Mouse (Mus musculus) ovary, postnatal 14 days (tissue): Measurements from ENCODE around the gene Vmn1r130.
"Not testable (repeated sequence)": the region's sequence is repeated elsewhere in the genome, so short reads cannot be mapped to it uniquely, and the experiment has no call there.

ENCODE experiments used
- DNase-seq: peaks from one replicate; pipeline ENCODE4 v3.0.0; 2022; ENCODE audit warnings: low spot score

Gene Vmn1r130

GRCm38 (mm10) chr7:21511480-21511879, at the start of gene Vmn1r130:
Gene Vmn1r130, plus strand, starts transcription at chr7:21511780.
- DNase-seq, result not testable (repeated sequence)

DNA sequence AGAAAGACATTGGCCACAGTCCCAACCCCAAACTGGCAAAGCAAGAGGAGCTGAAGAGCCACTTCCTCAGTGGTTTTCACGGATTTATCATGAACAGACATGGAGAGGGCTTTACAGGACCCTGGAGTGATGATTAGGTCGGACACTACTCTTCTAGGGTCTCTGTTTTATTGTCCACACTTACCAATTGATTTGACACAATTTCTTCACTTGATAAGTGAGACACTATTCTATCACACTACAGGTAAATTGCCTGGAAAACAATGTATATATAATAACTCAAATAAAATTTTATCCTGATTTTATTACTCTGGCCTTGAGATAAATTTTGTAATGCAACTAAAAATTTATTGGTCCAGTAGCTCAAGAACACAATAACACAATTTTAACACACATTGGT, 34.4 kb downstream of the Vmn1r130 start, which contains the start of gene Vmn1r131:
Vmn1r131 (minus strand) TSS at position 101 of the 400 bp plus-strand sequence.
- not testable (repeated sequence) for DNase-seq
